Mouse (Mus musculus): ENCODE data around the gene Vmn2r53. TPM values are rescaled to one million over a fixed set of nuclear protein-coding genes. Genes with fewer than 3 reads are reported as not detected.
"Not testable (repeated sequence)": the region's sequence is repeated elsewhere in the genome, so short reads cannot be mapped to it uniquely, and the experiment has no call there.

Vmn2r53 gene
- 0.02 TPM in 2 replicates for polyA plus RNA-seq (2012; rRNA removed)

DNA sequence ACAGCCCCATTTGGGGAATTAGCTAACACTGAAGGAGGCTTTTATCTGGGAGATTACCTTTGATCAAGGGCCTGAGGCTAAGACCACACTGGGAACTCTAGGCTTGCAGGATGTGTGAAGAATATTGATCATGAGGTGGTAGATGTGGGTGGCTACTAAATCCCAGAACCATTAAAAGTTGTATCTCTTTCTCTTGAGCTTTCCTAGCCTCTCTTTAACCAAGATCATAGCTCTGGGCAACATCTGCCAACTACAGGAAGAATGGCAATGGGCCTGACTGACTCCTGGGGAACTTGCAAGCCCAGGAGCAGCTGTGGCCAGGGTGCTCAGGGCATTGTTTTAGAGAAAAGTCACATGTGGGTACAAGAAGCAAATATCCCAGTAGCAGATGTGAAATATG lies at the start of gene Vmn2r53:
Gene Vmn2r53, minus strand, starts transcription at position 101 of the 400 bp plus-strand sequence.
- TF ChIP-seq POLR2A (IDR thresholded peaks at IDR 0.05; ENCODE audit: extremely low read depth, insufficient read depth, low read length) (no peak), CTCF (IDR thresholded peaks at IDR 0.05; ENCODE audit: extremely low read depth, insufficient read depth, low read length) (no peak)
- no peak within 1 kb of the TSS for H3K27ac ChIP-seq (ENCODE audit: insufficient read depth, low read length)
- H3K4me1 ChIP-seq (ENCODE audit: control insufficient read depth, insufficient read depth, low read length), result no peaks in the 10 kb centered on the region
- no peak within 1 kb of the TSS for H3K4me3 ChIP-seq (ENCODE audit: insufficient read depth, low read length)

DNA sequence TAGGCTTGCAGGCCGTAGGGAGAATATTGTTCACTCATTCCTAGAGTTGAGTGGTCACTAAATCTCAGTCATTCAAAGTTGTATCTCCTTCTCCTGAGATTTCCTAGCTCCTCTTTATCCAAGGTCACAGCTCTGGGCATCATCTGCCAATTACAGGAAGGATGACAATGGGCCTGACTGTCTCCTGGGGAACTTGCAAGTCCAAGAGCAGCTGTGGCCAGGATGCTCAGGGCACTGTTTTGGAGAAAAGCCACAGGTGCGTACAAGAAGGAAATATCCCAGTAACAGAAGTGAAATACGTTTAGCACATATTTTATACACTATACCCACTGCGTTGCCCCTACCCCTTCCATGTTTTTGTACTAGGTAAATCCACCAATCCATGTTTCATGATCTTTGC lies 31.6 kb upstream of the Vmn2r53 start, which contains the start of gene Vmn2r54:
Gene Vmn2r54, minus strand, starts transcription at position 101 of the 400 bp plus-strand sequence.
- H3K4me1 ChIP-seq (ENCODE audit: control insufficient read depth, insufficient read depth, low read length); H3K4me3 ChIP-seq (ENCODE audit: insufficient read depth, low read length); H3K27ac ChIP-seq (ENCODE audit: insufficient read depth, low read length): not testable (repeated sequence)

Other genes starting within 250 kb of the Vmn2r53 start
- gene Vmn1r84, start 239.5 kb downstream of the Vmn2r53 start, polyA plus RNA-seq (2012; rRNA removed), result not detected in 2 replicates
- 3.0 and 3.2 TPM in 2 replicates for gene Zfp551, start 186.0 kb downstream of the Vmn2r53 start, polyA plus RNA-seq (2012; rRNA removed)
- gene Zfp606, start 130.5 kb downstream of the Vmn2r53 start, polyA plus RNA-seq (2012; rRNA removed), result 7.0 and 8.0 TPM in 2 replicates
- gene 2900092C05Rik, start 96.3 kb downstream of the Vmn2r53 start, polyA plus RNA-seq (2012; rRNA removed), result not detected in 2 replicates
- gene Vmn2r54, start 31.5 kb upstream of the Vmn2r53 start, polyA plus RNA-seq (2012; rRNA removed), result 0.04 and 0.06 TPM in 2 replicates
- not detected in 2 replicates for gene Vmn2r55, start 76.2 kb upstream of the Vmn2r53 start, polyA plus RNA-seq (2012; rRNA removed)
- 0.04 TPM in 2 replicates for gene Vmn2r56, start 126.2 kb upstream of the Vmn2r53 start, polyA plus RNA-seq (2012; rRNA removed)
- gene Zscan18, start 194.8 kb upstream of the Vmn2r53 start, polyA plus RNA-seq (2012; rRNA removed), result 16.3 and 17.8 TPM in 2 replicates
- 15.9 and 19.1 TPM in 2 replicates for gene Zfp329, start 210.1 kb upstream of the Vmn2r53 start, polyA plus RNA-seq (2012; rRNA removed)
- 7.8 and 8.6 TPM in 2 replicates for gene Zfp110, start 226.0 kb upstream of the Vmn2r53 start, polyA plus RNA-seq (2012; rRNA removed)